Mouse (Mus musculus) ES-E14 (cell line): ENCODE results near the gene Qars. TPM values are rescaled to one million over a fixed set of nuclear protein-coding genes. Genes with fewer than 3 reads are reported as not detected.
A peak's percentile ranks its signal among the peaks of the same experiment; 100 is the strongest.

Experiments
- DNase-seq: peaks from one replicate; pipeline ENCODE4 v3.0.0-alpha.2; 2013; ENCODE audit warnings: low read depth, low spot score
- H3K27ac ChIP-seq: 2 replicates; pipeline ENCODE4 v1.5.1; 2012; ENCODE audit warnings: low read depth, mild to moderate bottlenecking, low read length, moderate library complexity, mixed read lengths; ENCODE audit not compliant: poor library complexity, insufficient read depth, severe bottlenecking
- H3K36me3 ChIP-seq: 2 replicates; pipeline ENCODE4 v1.6.1; 2012; ENCODE audit warnings: mild to moderate bottlenecking, low read length, moderate library complexity, mixed read lengths; ENCODE audit not compliant: control insufficient read depth, poor library complexity, insufficient read depth, severe bottlenecking
- H3K4me1 ChIP-seq, 2 experiments: fragments of 150-350 bp in 1 of 2; sonication (generic) in 1 of 2; 2 replicates each; pipeline ENCODE4 v1.6.1; 2012; ENCODE audit warnings: low read length in 2 of 2, mild to moderate bottlenecking in 1 of 2, mixed read lengths in 1 of 2; ENCODE audit not compliant: control insufficient read depth in 2 of 2, insufficient read depth in 2 of 2, poor library complexity in 1 of 2
- H3K4me3 ChIP-seq, 2 experiments: fragments of 150-350 bp in 1 of 2; sonication (generic) in 1 of 2; 2 replicates each; pipeline ENCODE4 v1.5.1; 2012; ENCODE audit warnings: low read length in 2 of 2, low read depth in 1 of 2, mild to moderate bottlenecking in 1 of 2, mixed read lengths in 1 of 2; ENCODE audit not compliant: insufficient read depth in 1 of 2, poor library complexity in 1 of 2, severe bottlenecking in 1 of 2
- H3K9ac ChIP-seq: 2 replicates; pipeline ENCODE4 v1.6.1; 2012; ENCODE audit warnings: low read depth, mild to moderate bottlenecking, low read length, mixed read lengths; ENCODE audit not compliant: poor library complexity, insufficient read depth, severe bottlenecking
- H3K9me3 ChIP-seq: fragments of 150-350 bp; sonication (generic); 2 replicates; pipeline ENCODE4 v1.6.1; 2012; ENCODE audit warnings: low read depth, mild to moderate bottlenecking, low read length; ENCODE audit not compliant: control insufficient read depth, insufficient read depth
- CHD2 ChIP-seq: IDR thresholded peaks from 2 replicates; pipeline ENCODE4 v1.6.1; 2014; ENCODE audit warnings: mild to moderate bottlenecking, low read depth, low read length, inconsistent platforms
- HCFC1 ChIP-seq: IDR thresholded peaks from 2 replicates; pipeline ENCODE4 v1.6.1; 2012; ENCODE audit warnings: low read length, inconsistent platforms, borderline replicate concordance; ENCODE audit not compliant: insufficient read depth
- MAFK ChIP-seq: IDR thresholded peaks from 2 replicates; pipeline ENCODE4 v1.6.1; 2014; ENCODE audit warnings: mild to moderate bottlenecking, low read depth, low read length, inconsistent platforms; ENCODE audit not compliant: insufficient read depth
- ZC3H11A ChIP-seq: IDR thresholded peaks from 2 replicates; pipeline ENCODE4 v1.6.1; 2012; ENCODE audit warnings: low read depth, mild to moderate bottlenecking, inconsistent platforms, low read length, borderline replicate concordance
- ZNF384 ChIP-seq: IDR thresholded peaks from 2 replicates; pipeline ENCODE4 v1.6.1; 2012; ENCODE audit warnings: low read depth, low read length, inconsistent platforms
- in situ Hi-C, 2 experiments: fragments of 600-800 bp; cut with MboI; formaldehyde crosslinking; loops; one replicate each; pipeline ENCODE4 v1.15.1; 2025; ENCODE audit warnings: low sequenced_read_pairs in 2 of 2, inconsistent platforms in 1 of 2; ENCODE audit not compliant: unreplicated experiment in 2 of 2
- total RNA-seq: library from RNA; depleted of rRNA; stranded (reverse); fragments of 300-350 nt; gene quantifications from 2 replicates; pipeline ENCODE4 v1.2.3, GENCODE M21; 2012

Qars gene
- total RNA-seq, 1 experiment: 393 TPM

DNA sequence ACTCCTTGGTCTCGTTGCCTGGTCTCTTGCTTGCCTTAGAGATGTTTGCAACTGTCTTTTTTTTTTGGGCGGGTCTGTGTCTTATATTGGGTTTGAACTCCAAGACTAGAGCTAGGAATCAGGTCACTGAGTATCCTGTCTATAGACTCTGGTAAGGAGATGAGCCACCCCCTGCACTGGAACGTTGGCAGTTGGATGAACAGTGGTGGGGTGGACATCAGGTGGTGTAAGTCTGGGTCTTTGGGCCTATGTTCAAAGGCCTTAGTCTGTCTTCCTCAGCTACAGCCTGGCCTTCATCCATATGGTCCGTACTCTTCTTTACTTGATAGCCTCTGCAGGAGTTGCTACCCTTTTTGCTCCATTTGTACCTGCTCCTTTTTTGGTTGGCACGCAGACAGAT lies 45.8 kb upstream of the Qars start:
- in situ Hi-C loops: no loop called here
- H3K4me3 ChIP-seq: peak overlapping the region; percentile 83 to 99
- H3K9ac ChIP-seq: peak overlapping the region; percentile 71
- no peak for TF ChIP-seq ZNF384
- H3K9me3 ChIP-seq: no peaks in the 10 kb centered on the region
- H3K27ac ChIP-seq: no peak overlapping the region
- DNase-seq: no peak
- peaks cover 14% of the 10 kb centered on the region for H3K36me3 ChIP-seq
- H3K4me1 ChIP-seq: peaks cover under 1 to 19% of the 10 kb centered on the region in 2 experiments; a peak in 3 of 4 replicates

DNA sequence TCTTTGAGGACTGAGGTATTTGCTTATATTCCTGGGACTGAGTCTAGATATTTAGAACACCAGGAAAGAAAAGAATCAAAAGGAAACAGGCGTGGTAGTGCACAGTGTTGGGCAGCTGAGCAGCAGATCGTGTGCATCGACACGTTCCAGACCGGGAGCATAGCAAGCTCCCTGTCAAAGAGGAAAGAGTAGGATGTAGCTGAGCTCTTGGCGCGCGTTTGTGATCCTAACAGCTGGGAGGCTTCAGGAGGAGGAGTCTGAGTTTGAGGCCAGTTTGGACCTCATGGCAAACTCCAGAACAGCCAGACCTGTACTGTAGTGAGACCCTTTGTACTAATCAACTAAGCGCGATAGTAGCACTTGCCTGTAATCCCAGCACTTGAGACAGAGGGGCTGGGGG lies 45.3 kb upstream of the Qars start:
- in situ Hi-C loops: no loop called here
- Histone ChIP-seq H3K9ac (peak overlapping the region; percentile 1; the same call in 1 of the 2 replicates), H3K4me3 (peak overlapping the region in 1 of 2 experiments; percentile 8; a peak in 1 of 4 replicates), H3K27ac (no peak overlapping the region), H3K4me1 (peaks cover 0 to 19% of the 10 kb centered on the region in 2 experiments; a peak in 3 of 4 replicates), H3K9me3 (no peaks in the 10 kb centered on the region), H3K36me3 (peaks cover 14% of the 10 kb centered on the region)
- TF ChIP-seq ZC3H11A (no peak), ZNF384 (no peak), HCFC1 (no peak), CHD2 (no peak), MAFK (no peak)
- no peak for DNase-seq

DNA sequence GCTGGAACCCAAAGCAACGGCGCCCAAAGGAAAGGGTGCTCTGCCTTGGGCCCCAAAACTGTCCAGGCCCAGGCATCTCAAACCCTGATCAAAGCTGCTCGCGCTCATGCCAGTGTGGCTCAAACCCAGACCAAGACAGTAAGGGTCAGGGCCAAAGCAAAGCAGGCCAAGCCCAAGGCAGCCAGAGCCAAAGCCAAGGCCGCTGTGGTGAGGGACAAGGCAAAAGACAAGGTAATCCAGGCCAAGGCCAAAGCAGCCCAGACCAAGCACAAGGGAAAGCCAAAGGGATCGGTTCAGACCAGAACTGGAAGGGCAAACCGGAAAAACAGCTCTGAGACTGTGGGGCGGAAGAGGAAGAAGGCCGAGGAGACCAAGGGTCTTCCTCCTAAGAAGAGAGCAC lies 43.8 kb upstream of the Qars start:
- Histone ChIP-seq H3K4me1 (peaks cover 0 to 16% of the 10 kb centered on the region in 2 experiments; a peak in 3 of 4 replicates), H3K4me3 (peak overlapping the region in 1 of 2 experiments; percentile 10; a peak in 1 of 4 replicates), H3K27ac (no peak overlapping the region), H3K9ac (peak overlapping the region; percentile 46), H3K36me3 (peaks cover 14% of the 10 kb centered on the region), H3K9me3 (no peaks in the 10 kb centered on the region)
- in situ Hi-C loops: no loop called here
- no peak for DNase-seq
- TF ChIP-seq CHD2: no peak
- TF ChIP-seq ZNF384: no peak
- TF ChIP-seq HCFC1: no peak
- TF ChIP-seq MAFK: no peak
- no peak for TF ChIP-seq ZC3H11A

DNA sequence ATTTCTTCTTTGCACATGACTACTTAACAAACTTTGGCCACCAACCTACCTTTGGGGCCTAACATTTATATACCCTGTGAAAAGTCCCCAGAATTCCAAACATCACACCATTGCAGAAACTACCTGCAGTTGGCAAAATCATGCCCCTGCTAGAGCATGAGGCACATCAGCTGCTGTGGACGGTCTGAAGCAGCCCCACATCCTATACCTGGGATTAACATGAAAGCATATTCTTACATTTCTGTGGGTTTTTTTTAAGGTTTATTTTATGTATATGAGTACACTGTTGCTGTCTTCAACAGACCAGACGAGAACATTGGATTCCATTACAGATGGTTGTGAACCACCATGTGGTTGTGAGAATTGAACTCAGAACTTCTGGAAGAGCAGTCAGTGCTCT lies 41.3 kb upstream of the Qars start:
- Histone ChIP-seq H3K9me3 (no peaks in the 10 kb centered on the region), H3K4me3 (no peak overlapping the region), H3K4me1 (peaks cover 0 to 11% of the 10 kb centered on the region in 2 experiments; a peak in 2 of 4 replicates), H3K36me3 (peaks cover 14% of the 10 kb centered on the region), H3K9ac (no peak overlapping the region), H3K27ac (no peak overlapping the region)
- in situ Hi-C loops: no loop called here
- TF ChIP-seq HCFC1: no peak
- TF ChIP-seq ZNF384: no peak
- no peak for TF ChIP-seq CHD2
- TF ChIP-seq ZC3H11A: no peak
- TF ChIP-seq MAFK: no peak
- DNase-seq: no peak

DNA sequence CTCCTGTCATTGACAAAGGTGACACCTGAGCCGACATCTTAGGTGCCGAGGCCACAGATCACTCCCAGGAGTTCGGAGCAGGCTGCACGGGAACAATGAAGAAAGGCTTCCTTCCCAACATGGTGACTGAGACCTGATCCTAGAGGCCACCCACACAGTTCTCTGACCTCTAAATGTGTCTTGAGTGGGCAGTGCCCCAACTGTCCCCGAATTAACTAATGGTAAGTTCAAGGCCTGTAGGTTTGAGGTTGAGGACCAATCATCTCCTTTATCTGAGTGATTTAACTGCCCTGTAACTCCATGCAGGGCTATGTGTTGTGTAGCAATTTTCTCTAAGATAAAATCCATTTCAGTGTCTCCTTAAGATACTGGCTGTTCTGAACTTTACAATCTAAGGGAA lies 38.1 kb upstream of the Qars start:
- H3K4me3 ChIP-seq: no peak overlapping the region
- peaks cover 4% of the 10 kb centered on the region; the same call in 1 of the 2 replicates for H3K36me3 ChIP-seq
- TF ChIP-seq MAFK (no peak), HCFC1 (no peak), ZC3H11A (no peak), ZNF384 (no peak)
- no peak overlapping the region for H3K9ac ChIP-seq
- no peaks in the 10 kb centered on the region for H3K9me3 ChIP-seq
- no peak for DNase-seq
- H3K27ac ChIP-seq: no peak overlapping the region
- no peaks in the 10 kb centered on the region for H3K4me1 ChIP-seq
- in situ Hi-C loops: no loop called here
